Mouse (Mus musculus): Measurements from ENCODE around the gene Gm29582.
"Not testable (repeated sequence)": the region's sequence is repeated elsewhere in the genome, so short reads cannot be mapped to it uniquely, and the experiment has no call there.

The Gm29582 gene

DNA sequence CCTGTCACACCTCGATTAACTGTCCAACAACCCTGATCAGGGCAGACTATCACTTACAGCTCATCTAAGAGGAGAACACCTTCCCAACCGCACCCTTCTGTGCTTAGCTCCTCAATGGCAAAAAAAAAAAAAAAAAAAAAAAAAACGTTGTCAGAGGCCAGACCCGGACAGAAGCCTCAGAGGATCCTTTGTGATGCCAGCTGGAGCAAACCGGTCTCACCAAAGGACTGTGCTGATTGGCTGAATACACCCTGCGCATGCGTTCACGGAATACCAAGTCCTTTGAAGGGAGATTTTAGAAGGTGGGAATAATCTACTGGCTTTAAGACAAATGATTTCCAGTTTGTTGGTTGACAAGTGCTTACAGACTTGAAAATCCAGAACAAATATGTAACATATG is at the start of gene Gm29582:
TSS of gene Gm29582 (minus strand) at position 101 of the 400 bp plus-strand sequence.
- DNase-seq (ENCODE audit: low spot score) = not testable (repeated sequence)
